Mouse (Mus musculus) small intestine, adult 2 months (tissue): ENCODE data around the gene Dab2ip. TPM values are rescaled to one million over a fixed set of nuclear protein-coding genes. Genes with fewer than 3 reads are reported as not detected.

Experiments
- H3K27ac ChIP-seq: fragments of 200-500 bp; 2 replicates; pipeline ENCODE4 v1.5.1; 2012; ENCODE audit warnings: low read depth, low read length, control low read depth, inconsistent platforms; ENCODE audit not compliant: insufficient read depth
- H3K27me3 ChIP-seq: fragments of 200-500 bp; 2 replicates; pipeline ENCODE4 v1.6.1; 2012; ENCODE audit warnings: mild to moderate bottlenecking, moderate library complexity, low read length, inconsistent platforms; ENCODE audit not compliant: control insufficient read depth, insufficient read depth
- H3K36me3 ChIP-seq: fragments of 200-500 bp; 2 replicates; pipeline ENCODE4 v1.6.1; 2012; ENCODE audit warnings: mild to moderate bottlenecking, low read length, control low read depth, inconsistent platforms; ENCODE audit not compliant: control insufficient read depth, insufficient read depth
- H3K4me1 ChIP-seq: fragments of 200-500 bp; 2 replicates; pipeline ENCODE4 v1.6.1; 2012; ENCODE audit warnings: low read length, inconsistent platforms, mixed read lengths; ENCODE audit not compliant: control insufficient read depth, insufficient read depth, insufficient read length
- H3K4me3 ChIP-seq: fragments of 200-500 bp; 2 replicates; pipeline ENCODE4 v1.5.1; 2012; ENCODE audit warnings: low read depth, mild to moderate bottlenecking, control low read depth, inconsistent platforms, low read length, moderate library complexity
- CTCF ChIP-seq: fragments of 200-500 bp; IDR thresholded peaks from 2 replicates; pipeline ENCODE4 v1.5.1; 2012; ENCODE audit warnings: low read depth, mild to moderate bottlenecking, control low read depth, inconsistent platforms, low read length, moderate library complexity, mixed read lengths; ENCODE audit not compliant: insufficient replicate concordance, insufficient read length; ENCODE audit errors: extremely low read depth
- POLR2A ChIP-seq: fragments of 200-500 bp; IDR thresholded peaks from 2 replicates; pipeline ENCODE4 v1.6.1; 2012; ENCODE audit warnings: low read depth, mild to moderate bottlenecking, control low read depth, inconsistent platforms, low read length, moderate library complexity
- WGBS: fragments of 180-500 bp; shearing (Covaris S2); methylation state at CpG from one replicate; pipeline ENCODE4 v1.1.7; 2018; 5-methylcytosine and 5-hydroxymethylcytosine counted together
- polyA plus RNA-seq: library from polyadenylated mRNA; depleted of rRNA; stranded (reverse); fragments of >200 nt; gene quantifications from 2 replicates; pipeline ENCODE4 v1.2.3, GENCODE M21; 2012; rRNA removed

The Dab2ip gene
- polyA plus RNA-seq, 1 experiment = 140 TPM

DNA sequence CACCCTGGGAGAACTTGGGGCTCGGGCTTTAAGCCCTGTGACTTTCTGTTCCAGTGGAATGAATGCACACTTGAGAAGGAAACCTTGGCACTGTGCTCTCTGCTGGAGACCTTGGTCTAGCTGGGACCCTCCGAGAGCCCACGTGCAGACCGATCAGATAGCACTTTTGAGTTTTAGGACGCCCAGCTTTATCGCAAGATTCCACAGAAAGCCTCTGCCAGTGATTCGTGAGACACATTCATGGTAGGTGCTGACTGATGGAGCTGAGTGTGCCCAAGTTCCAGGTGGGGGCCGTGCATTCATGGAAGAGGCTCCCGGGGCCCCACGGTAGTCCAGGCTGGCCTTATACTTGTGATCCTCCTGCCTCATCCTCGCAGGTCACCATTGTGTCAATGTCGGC is 211.3 kb downstream of the Dab2ip start:
- Histone ChIP-seq H3K4me1 (no peaks in the 10 kb centered on the region), H3K36me3 (no peaks in the 10 kb centered on the region), H3K27ac (no peak overlapping the region), H3K27me3 (no peaks in the 10 kb centered on the region), H3K4me3 (no peak overlapping the region)
- WGBS = 92% methylated on average over 12 of the region's 12 CpGs
- TF ChIP-seq POLR2A (no peak), CTCF (no peak)

DNA sequence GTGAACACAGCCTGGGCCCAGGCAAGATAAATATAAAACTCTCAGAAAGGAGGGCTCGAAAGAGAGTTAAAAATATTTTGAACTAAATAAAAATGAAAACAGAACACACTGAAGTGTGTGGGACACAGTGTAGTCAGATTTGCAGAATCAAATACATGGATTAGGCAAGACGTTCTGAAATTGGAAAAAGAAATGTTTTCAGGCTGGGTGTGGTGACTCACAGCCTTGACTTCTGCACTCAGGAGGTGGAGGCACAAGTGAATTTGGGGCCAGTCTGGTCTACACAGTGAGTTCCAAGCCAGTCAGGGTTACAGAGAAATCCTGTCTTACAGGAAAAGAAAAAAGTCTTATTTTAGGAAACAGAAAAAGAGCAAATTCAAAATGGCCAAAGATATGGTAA is 212.5 kb downstream of the Dab2ip start:
- 77% methylated on average over 2 of the region's 2 CpGs for WGBS
- no peak overlapping the region for H3K27ac ChIP-seq
- TF ChIP-seq CTCF = no peak
- H3K4me1 ChIP-seq = no peaks in the 10 kb centered on the region
- no peaks in the 10 kb centered on the region for H3K27me3 ChIP-seq
- no peak overlapping the region for H3K4me3 ChIP-seq
- no peaks in the 10 kb centered on the region for H3K36me3 ChIP-seq

DNA sequence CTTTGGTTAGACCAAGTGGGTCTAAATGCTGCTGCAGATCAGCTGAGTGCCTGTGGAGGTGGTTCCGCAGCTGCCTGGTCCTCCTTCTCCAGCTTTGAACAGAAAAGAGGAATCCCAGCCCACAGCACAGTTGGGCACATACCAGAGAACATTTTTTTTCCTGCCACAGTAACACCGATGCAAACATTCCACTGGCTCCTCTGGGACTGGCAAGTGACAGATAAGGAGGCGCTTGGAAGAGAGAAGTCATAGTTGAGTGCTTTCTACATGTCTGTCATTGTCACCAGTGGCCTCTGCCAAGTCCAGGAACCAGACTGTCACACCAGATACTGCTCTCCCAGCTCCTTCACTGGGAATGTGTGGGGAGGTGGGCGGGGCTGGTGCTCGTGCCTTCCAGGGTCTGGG is 217.6 kb downstream of the Dab2ip start:
- Histone ChIP-seq H3K4me1 (no peaks in the 10 kb centered on the region), H3K27ac (no peak overlapping the region), H3K36me3 (no peaks in the 10 kb centered on the region), H3K4me3 (no peak overlapping the region), H3K27me3 (no peaks in the 10 kb centered on the region)
- 35% methylated on average over 5 of the region's 5 CpGs for WGBS
- no peak for TF ChIP-seq POLR2A
- no peak for TF ChIP-seq CTCF

DNA sequence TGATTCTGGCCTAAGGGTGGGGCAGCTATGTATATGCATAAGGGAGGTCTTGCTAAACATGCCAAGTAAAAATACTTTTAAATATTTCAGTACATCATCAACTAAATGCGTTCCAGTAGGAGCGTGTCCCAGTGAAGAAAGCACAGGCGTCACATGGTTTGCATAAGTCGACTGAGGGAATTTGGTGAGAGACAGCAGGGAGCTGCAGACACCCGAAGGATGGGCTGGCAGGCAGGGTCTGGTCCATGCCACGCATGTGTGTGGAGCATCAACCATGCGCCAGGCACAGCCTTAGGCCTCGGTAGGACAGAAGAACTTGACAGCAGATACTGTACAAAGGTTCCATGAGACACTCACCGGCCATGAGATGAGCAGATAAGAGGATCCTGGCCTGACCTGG is 218.9 kb downstream of the Dab2ip start:
- Histone ChIP-seq H3K27me3 (no peaks in the 10 kb centered on the region), H3K36me3 (no peaks in the 10 kb centered on the region), H3K27ac (no peak overlapping the region), H3K4me3 (no peak overlapping the region), H3K4me1 (no peaks in the 10 kb centered on the region)
- 83% methylated on average over 9 of the region's 9 CpGs for WGBS
- TF ChIP-seq CTCF = no peak

DNA sequence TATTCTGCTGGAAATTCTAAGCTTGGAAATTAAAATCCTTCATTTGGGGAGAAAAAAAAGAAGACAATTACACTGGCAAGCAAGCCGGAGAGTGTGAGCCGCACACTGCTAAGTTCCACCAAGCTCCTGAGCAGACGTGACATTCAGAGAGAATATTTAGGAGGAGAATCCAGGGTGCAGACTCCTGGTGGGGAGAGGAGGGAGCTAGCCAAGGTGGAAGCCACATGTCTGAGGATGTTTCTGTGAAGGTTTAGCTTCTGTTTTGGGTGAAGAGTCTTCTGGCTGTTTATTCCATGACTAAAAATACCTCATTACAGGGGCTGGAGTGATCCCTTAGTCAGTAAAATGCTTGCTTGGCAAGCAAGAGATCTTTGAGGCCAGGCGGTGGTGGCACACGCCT is 221.2 kb downstream of the Dab2ip start:
- 90% methylated on average over 5 of the region's 5 CpGs for WGBS
- Histone ChIP-seq H3K4me1 (no peaks in the 10 kb centered on the region), H3K27me3 (no peaks in the 10 kb centered on the region), H3K36me3 (no peaks in the 10 kb centered on the region), H3K4me3 (no peak overlapping the region), H3K27ac (no peak overlapping the region)
- no peak for TF ChIP-seq POLR2A
- TF ChIP-seq CTCF = no peak

Other genes with a start within 250 kb of the Dab2ip start
- 19.9 and 55.4 TPM in 2 replicates for gene Stom, start 221.3 kb upstream of the Dab2ip start, polyA plus RNA-seq
- gene 4930568D16Rik, start 190.5 kb upstream of the Dab2ip start, polyA plus RNA-seq = not detected in 2 replicates
- not detected in 2 replicates for gene 4930402F06Rik, start 161.1 kb upstream of the Dab2ip start, polyA plus RNA-seq
- 3.5 and 3.6 TPM in 2 replicates for gene Ggta1, start 95.0 kb upstream of the Dab2ip start, polyA plus RNA-seq